Mouse (Mus musculus) ES-Bruce4 (cell line): ENCODE data around the gene Sgcd.

Experiments
- EP300 ChIP-seq: IDR thresholded peaks from 2 replicates; pipeline ENCODE4 v1.6.1; 2011; ENCODE audit warnings: low read depth, low read length; ENCODE audit not compliant: insufficient read depth
- POLR2A ChIP-seq: IDR thresholded peaks from one replicate; pipeline ENCODE4 v1.8.1; 2011; ENCODE audit warnings: low read length; ENCODE audit not compliant: insufficient read depth

GRCm38 (mm10) chr11:47276586-47276985, 712.2 kb downstream of the Sgcd start:
- no peak for TF ChIP-seq POLR2A
- no peak for TF ChIP-seq EP300
